Mouse (Mus musculus) lung, postnatal 25 days (tissue): Measurements from ENCODE around the gene Ube3c.
"Not testable (repeated sequence)": the region's sequence is repeated elsewhere in the genome, so short reads cannot be mapped to it uniquely, and the experiment has no call there.

Source experiments
- DNase-seq: peaks from one replicate; pipeline ENCODE4 v3.0.0; 2022; ENCODE audit warnings: low spot score

Ube3c gene

GRCm38 (mm10) chr5:29568848-29569377 is at the start of gene Ube3c:
Gene Ube3c, plus strand, starts transcription at chr5:29569242.
- peak; percentile 98 for DNase-seq

- DNase-seq, result no peak
These were observed 8.9 kb upstream of the Ube3c start for GRCm38 (mm10) chr5:29560111-29560510.

- DNase-seq, result no peak
These were observed 8.4 kb upstream of the Ube3c start for GRCm38 (mm10) chr5:29560667-29561066.

DNA sequence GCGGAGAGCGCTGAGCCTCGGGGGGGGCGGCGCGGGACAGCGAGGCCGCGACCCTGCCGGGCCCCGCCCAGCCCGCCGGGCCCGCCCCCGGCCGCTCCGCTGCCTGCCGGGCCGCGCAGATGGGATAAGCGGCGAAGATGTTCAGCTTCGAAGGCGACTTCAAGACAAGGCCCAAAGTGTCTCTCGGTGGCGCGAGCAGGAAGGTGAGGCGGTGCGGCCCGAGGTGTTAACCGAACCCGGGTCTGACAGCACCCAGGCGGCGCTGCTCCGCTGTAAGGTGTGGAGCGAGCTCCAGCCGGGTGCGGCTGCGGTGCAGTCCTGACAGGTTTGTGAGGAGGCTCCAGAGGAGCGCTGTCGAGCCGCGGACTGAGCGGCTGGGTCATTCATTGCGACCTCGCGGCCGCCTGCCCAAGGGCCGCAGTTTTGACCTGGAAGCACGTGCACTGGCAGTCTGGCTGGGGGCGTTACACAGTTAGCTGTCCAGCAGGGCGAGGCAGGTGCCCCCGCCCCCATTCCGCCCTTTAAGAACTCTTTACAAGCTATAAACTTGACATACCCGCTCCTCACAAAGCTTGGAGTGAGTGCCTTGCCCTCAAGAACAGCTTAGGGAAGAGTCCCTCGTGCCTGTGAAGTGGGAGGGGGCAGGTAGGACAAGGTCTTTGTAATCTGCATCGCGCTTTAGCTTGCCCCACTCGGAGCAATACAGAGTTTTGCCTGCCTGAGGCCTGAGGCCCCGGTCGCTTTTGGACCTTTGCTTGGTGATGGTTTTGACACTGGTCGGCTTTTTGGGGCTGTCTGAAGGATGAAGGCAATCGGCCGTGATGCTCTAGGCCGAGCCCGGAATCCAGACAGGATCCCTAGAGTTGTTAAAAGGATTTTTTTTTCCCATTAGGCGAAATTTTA is 587 bp downstream of the Ube3c start:
- peak; percentile 48 for DNase-seq

- DNase-seq, result not testable (repeated sequence)
These were observed 5.2 kb downstream of the Ube3c start for GRCm38 (mm10) chr5:29574286-29574685.

- DNase-seq, result no peak
These were observed 6.0 kb downstream of the Ube3c start for GRCm38 (mm10) chr5:29575085-29575484.

DNA sequence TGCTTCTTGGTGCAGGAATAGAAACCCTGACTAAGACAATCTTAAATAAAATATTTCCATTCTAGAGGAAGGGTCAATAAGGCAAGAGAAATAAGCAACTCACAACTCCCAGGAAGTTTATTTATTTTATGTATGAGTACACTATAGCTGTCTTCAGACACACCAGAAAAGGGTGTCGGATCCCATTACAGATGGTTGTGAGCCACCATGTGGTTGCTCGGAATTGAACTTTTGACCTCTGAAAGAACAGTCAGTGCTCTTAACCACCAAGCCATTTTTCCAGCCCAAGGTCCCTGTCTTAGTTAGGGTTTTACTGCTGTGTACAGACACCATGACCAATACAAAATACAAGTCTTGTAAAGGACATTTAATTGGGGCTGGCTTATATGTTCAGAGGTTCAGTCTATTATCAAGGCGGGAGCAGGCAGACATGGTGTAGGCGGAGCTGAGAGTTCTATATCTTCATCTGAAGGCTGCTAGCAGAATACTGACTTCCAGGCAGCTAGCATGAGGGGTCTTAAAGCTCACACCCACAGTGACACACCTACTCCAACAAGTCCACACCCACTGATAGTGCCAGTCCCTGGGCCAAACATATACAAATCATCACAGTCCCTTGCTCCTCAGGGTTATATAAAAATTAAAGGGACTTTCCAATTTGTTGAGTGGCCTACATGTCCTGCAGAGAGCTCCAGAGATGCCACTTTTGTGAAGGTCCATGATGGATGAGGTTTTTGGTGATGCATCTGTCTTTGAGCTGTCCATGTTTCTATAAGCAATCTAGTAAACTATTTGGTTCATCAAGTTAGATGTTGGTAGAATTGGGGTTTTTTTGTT is 9.0 kb downstream of the Ube3c start:
- DNase-seq, result no peak

- DNase-seq, result no peak
These were observed 15.0 kb downstream of the Ube3c start for GRCm38 (mm10) chr5:29583880-29584595.

GRCm38 (mm10) chr5:29592161-29592560 is 23.1 kb downstream of the Ube3c start:
- DNase-seq, result not testable (repeated sequence)

- no peak for DNase-seq
These were observed 37.5 kb downstream of the Ube3c start for GRCm38 (mm10) chr5:29606546-29606945.

DNA sequence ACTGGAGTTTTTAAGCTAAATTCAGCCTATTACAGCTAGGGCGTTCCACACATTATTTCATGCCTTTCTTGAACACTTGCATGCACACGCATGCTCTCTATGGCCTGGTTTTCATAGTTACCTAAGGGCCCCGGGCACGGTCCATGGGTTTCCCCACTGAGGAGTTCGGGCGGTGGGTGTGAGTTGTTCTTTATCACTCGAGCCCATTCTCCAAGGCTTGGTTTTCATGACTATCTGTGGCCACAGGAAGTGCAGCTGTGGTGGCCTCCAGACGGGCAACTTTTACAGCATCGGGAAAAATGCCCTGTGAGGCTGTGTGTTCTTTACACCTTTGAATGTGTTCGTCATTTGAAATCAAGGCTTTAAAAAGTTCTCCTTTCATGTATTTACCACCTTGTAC is 56.6 kb downstream of the Ube3c start:
- no peak for DNase-seq

DNA sequence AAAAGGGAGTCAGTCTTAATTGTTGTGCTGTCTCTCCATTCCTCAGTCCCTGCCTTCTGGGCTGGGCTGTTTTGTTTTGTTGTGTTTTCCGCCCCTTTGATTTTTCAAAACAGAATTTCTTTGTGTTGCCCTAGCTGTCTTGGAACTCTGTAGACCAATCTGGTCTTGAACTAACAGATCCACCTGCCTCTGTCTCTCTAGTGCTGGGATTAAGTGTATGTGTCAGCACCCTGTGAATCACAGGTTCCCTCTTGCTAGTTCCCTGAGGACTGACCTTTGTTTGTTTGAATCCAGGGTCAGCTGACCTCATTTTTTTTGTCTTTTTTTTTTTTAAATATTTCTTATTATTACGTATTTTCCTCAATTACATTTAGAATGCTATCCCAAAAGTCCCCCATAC is 60.9 kb downstream of the Ube3c start:
- DNase-seq, result no peak

DNA sequence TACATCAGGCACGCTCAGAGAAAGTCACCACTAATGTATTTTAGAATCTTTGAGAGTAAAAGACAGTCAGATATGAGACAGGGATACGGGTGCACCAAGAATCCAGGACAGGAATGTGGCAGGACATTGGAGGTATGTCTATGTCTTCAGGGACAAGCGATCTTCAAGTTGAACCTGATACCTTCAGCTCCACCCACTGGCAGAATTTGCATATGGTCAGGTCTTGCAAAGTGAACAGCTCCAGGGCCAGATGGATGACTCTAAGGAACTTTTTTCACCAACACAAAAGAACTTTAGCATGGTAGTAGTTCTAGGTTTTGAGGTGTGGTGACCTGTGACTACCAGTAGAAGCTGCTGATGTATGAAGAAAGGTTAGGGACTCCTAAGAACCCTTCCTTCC is 62.7 kb downstream of the Ube3c start:
- no peak for DNase-seq

- DNase-seq, result no peak
These were observed 67.3 kb downstream of the Ube3c start for GRCm38 (mm10) chr5:29636298-29636697.

GRCm38 (mm10) chr5:29636884-29637283 is 67.8 kb downstream of the Ube3c start:
- DNase-seq, result no peak

- DNase-seq, result no peak
These were observed 72.3 kb downstream of the Ube3c start for GRCm38 (mm10) chr5:29641124-29641884.

DNA sequence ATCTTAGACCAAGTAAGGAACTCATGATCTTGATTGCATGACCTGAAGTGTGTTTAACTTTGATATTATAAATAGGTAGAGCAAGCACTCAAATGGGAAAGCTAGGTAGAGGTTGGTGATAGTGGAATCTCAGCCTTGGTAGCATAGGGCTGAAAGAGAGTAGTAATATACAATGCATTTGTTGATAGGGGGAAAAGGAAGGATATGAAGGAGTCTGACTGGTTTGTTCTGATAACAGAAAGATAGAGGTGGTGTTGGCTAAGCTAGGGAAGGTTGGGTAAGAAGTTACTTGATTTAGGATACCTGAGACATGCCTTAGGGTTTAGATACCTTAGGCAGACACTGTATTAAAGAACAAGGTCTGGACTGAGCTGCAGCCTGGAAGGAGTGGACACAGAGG is 82.7 kb downstream of the Ube3c start:
- DNase-seq, result no peak

- DNase-seq, result no peak
These were observed 88.7 kb downstream of the Ube3c start for GRCm38 (mm10) chr5:29657590-29658339.

- DNase-seq, result not testable (repeated sequence)
These were observed 92.2 kb downstream of the Ube3c start for GRCm38 (mm10) chr5:29661246-29661645.

GRCm38 (mm10) chr5:29665391-29665790 is 96.3 kb downstream of the Ube3c start:
- no peak for DNase-seq

DNA sequence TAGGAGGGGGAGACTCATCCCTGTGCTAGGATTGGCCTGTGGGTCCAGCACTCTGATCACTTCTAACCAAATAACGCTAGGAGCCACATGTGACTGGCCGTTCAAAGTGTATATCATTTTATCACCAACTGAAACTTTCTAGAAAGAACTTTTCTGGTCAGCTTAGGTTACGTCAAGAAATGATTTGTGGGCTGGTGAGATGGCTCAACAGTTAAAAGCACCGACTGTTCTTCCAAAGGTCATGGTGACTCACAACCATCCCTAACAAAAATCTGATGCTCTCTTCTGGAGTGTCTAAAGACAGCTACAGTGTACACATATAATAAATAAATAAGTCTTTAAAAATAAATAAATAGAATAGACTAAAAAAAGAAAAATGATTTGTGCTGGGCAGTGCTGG is 103.5 kb downstream of the Ube3c start:
- no peak for DNase-seq
